Mouse (Mus musculus) frontal cortex, postnatal 10 days (tissue): ENCODE data around the gene Ncln.

Experiments
- DNase-seq, 2 experiments: peaks; one replicate each; pipeline ENCODE4 v3.0.0; 2022; ENCODE audit warnings: low spot score in 2 of 2, mixed read lengths in 1 of 2

Ncln gene

GRCm38 (mm10) chr10:81513798-81514197, 17.6 kb upstream of the Ncln start:
- DNase-seq, result no peak

GRCm38 (mm10) chr10:81510246-81510810, 14.1 kb upstream of the Ncln start:
- no peak for DNase-seq

- DNase-seq, result no peak
Observed at GRCm38 (mm10) chr10:81507691-81508489, 11.7 kb upstream of the Ncln start.

GRCm38 (mm10) chr10:81507095-81507494, 10.9 kb upstream of the Ncln start:
- no peak for DNase-seq

GRCm38 (mm10) chr10:81505016-81505664, 8.9 kb upstream of the Ncln start:
- DNase-seq, result no peak

- peak; percentile 74 to 87 for DNase-seq
Observed at GRCm38 (mm10) chr10:81502658-81503057, 6.5 kb upstream of the Ncln start.

- DNase-seq, result no peak
Observed at GRCm38 (mm10) chr10:81501863-81502262, 5.7 kb upstream of the Ncln start.

GRCm38 (mm10) chr10:81500032-81500431, 3.8 kb upstream of the Ncln start, which contains the start of gene S1pr4:
TSS of gene S1pr4 (minus strand) at chr10:81500132.
- no peak for DNase-seq

GRCm38 (mm10) chr10:81499250-81499901, 3.2 kb upstream of the Ncln start:
- no peak for DNase-seq

- no peak for DNase-seq
Observed at GRCm38 (mm10) chr10:81498316-81499249, 2.4 kb upstream of the Ncln start.

- DNase-seq, result no peak
Observed at GRCm38 (mm10) chr10:81497401-81498270, 1.4 kb upstream of the Ncln start.

- no peak for DNase-seq
Observed at GRCm38 (mm10) chr10:81496969-81497368, 777 bp upstream of the Ncln start.

GRCm38 (mm10) chr10:81495616-81496263, 452 bp downstream of the Ncln start:
- no peak for DNase-seq

GRCm38 (mm10) chr10:81495151-81495550, 1.0 kb downstream of the Ncln start:
- no peak for DNase-seq

GRCm38 (mm10) chr10:81494260-81495041, 1.7 kb downstream of the Ncln start:
- no peak for DNase-seq

GRCm38 (mm10) chr10:81493601-81494220, 2.5 kb downstream of the Ncln start:
- DNase-seq, result no peak

GRCm38 (mm10) chr10:81492606-81493240, 3.5 kb downstream of the Ncln start:
- DNase-seq, result peak in 1 of 2 experiments; percentile 11

GRCm38 (mm10) chr10:81491018-81491417, 5.2 kb downstream of the Ncln start:
- DNase-seq, result no peak
